In genomic region chr5:117457121-117457520, GRCm38 (mm10) we compare ENCODE assay signal across 13 mouse cellular contexts.
"Had no signal": no experiment of that assay in that cellular context is flagged by ENCODE, and none has a peak within 500 bp of the region (broad histone marks: within the 10 kb centered on the region; RNA-seq: fewer than 3 reads in every experiment).

No protein-coding gene starts in this region.

- DNase-seq: kidney, adult 8-10 months; kidney, postnatal 25 days; left cerebral cortex, postnatal 4 days; lung, adult 18-20 months; right cerebral cortex, postnatal 4 days; spleen, adult 18-20 months; thymus, adult 18-20 months; thymus, postnatal 14 days had no signal

- H3K36me3 ChIP-seq: limb, embryonic 13.5 days had no signal

- H3K27me3 ChIP-seq: limb, embryonic 13.5 days had no signal

- ATAC-seq: intestine, embryonic 16.5 days; midbrain, embryonic 16.5 days had no signal

- H3K9me3 ChIP-seq: limb, embryonic 13.5 days had no signal

- H3K4me1 ChIP-seq: limb, embryonic 13.5 days had no signal

- H3K27ac ChIP-seq: limb, embryonic 13.5 days; liver, embryonic 14.5 days had no signal

- H3K4me3 ChIP-seq: limb, embryonic 13.5 days had no signal

- H3K4me2 ChIP-seq: limb, embryonic 13.5 days; midbrain, embryonic 11.5 days had no signal

- H3K9ac ChIP-seq: limb, embryonic 13.5 days; liver, embryonic 14.5 days had no signal
